Comparison of ENCODE assay signal across 8 mouse cellular contexts in genomic region chr1:151571838-151572578, GRCm38 (mm10). TPM values are rescaled to one million over a fixed set of nuclear protein-coding genes. Genes with fewer than 3 reads are reported as not detected.
DNase-seq lines count a peak whose midpoint lies in the region; ATAC-seq lines count a peak whose summit lies in the region.

No protein-coding gene starts in this region.

- DNase-seq in lung, postnatal 4 days = no peak
- no peak for DNase-seq in forebrain, embryonic 10.5 days (ENCODE audit: extremely low spot score, low spot score)
- DNase-seq in spleen, adult 12 weeks (ENCODE audit: low spot score) = no peak
- no peak for DNase-seq in cerebellum, postnatal 14 days
- no peak for DNase-seq in urinary bladder, postnatal 25 days (ENCODE audit: low spot score)

- ATAC-seq in lung, embryonic 15.5 days (ENCODE audit: borderline replicate concordance, extremely low read depth, low FRiP score, low TSS enrichment) = no peak
- ATAC-seq in limb, embryonic 13.5 days (ENCODE audit: low FRiP score, low read depth) = no peak
- ATAC-seq in neutrophil, adult 5-6 weeks (ENCODE audit: extremely low read depth, insufficient number of reproducible peaks, low FRiP score, poor library complexity, severe bottlenecking) = 0 out of 2 replicates have a peak, but pooled peaks have one; percentile 13

- peak overlapping the region; percentile 94 for H3K4me2 ChIP-seq in lung, embryonic 15.5 days
- H3K4me2 ChIP-seq in limb, embryonic 13.5 days (replicated peaks) = peak overlapping the region; percentile 90

- H3K36me3 ChIP-seq in lung, embryonic 15.5 days = no peaks in the 10 kb centered on the region
- no peaks in the 10 kb centered on the region for H3K36me3 ChIP-seq in forebrain, embryonic 10.5 days (replicated peaks)
- H3K36me3 ChIP-seq in limb, embryonic 13.5 days = no peaks in the 10 kb centered on the region

- WGBS in lung, embryonic 15.5 days = 19% methylated on average over 10 of the region's 10 CpGs
- 23% methylated on average over 10 of the region's 10 CpGs for WGBS in forebrain, embryonic 10.5 days
- WGBS in limb, embryonic 13.5 days = 25% methylated on average over 10 of the region's 10 CpGs

- peaks cover 18% of the 10 kb centered on the region for H3K4me1 ChIP-seq in lung, embryonic 15.5 days
- peaks cover 22% of the 10 kb centered on the region for H3K4me1 ChIP-seq in forebrain, embryonic 10.5 days
- H3K4me1 ChIP-seq in limb, embryonic 13.5 days = peaks cover 17% of the 10 kb centered on the region

- H3K9ac ChIP-seq in lung, embryonic 15.5 days = peak overlapping the region; percentile 52; the same call in 1 of the 2 replicates
- peak overlapping the region; percentile 66 for H3K9ac ChIP-seq in limb, embryonic 13.5 days

- 0 out of 2 replicates have a peak overlapping the region, but pooled peaks have one; percentile 5 for H3K27ac ChIP-seq in lung, embryonic 15.5 days
- 0 out of 2 replicates have a peak overlapping the region, but pooled peaks have one; percentile 41 for H3K27ac ChIP-seq in forebrain, embryonic 10.5 days
- no peak overlapping the region for H3K27ac ChIP-seq in limb, embryonic 13.5 days

- H3K9me3 ChIP-seq in lung, embryonic 15.5 days = no peaks in the 10 kb centered on the region
- no peaks in the 10 kb centered on the region for H3K9me3 ChIP-seq in forebrain, embryonic 10.5 days
- no peaks in the 10 kb centered on the region for H3K9me3 ChIP-seq in limb, embryonic 13.5 days

- H3K4me3 ChIP-seq in lung, embryonic 15.5 days = peak overlapping the region; percentile 56
- H3K4me3 ChIP-seq in forebrain, embryonic 10.5 days = peak overlapping the region; percentile 51
- peak overlapping the region; percentile 54 for H3K4me3 ChIP-seq in limb, embryonic 13.5 days

- peaks cover 20% of the 10 kb centered on the region; the same call in 1 of the 2 replicates for H3K27me3 ChIP-seq in lung, embryonic 15.5 days
- peaks cover 53% of the 10 kb centered on the region for H3K27me3 ChIP-seq in forebrain, embryonic 10.5 days (ENCODE audit: poor library complexity, severe bottlenecking)
- peaks cover 39% of the 10 kb centered on the region for H3K27me3 ChIP-seq in limb, embryonic 13.5 days

RNA-seq across cellular contexts. Expression of gene Fam129a, which starts 1.0 kb away (rescaled TPM):
- polyA plus RNA-seq in lung, embryonic 15.5 days (2015; fragmentation: Nextera tagmentation; extraction: Ambion mirVana) = 10.4 and 11.4 TPM in 2 replicates
- polyA plus RNA-seq in forebrain, embryonic 10.5 days (2016; fragmentation: Nextera tagmentation; extraction: Ambion mirVana) = 0.46 and 0.59 TPM in 2 replicates
- polyA plus RNA-seq in limb, embryonic 13.5 days (2015; fragmentation: Nextera tagmentation; extraction: Ambion mirVana) = 8.6 and 11.1 TPM in 2 replicates
- total RNA-seq in neutrophil, adult 5-6 weeks (2017) = 121 and 130 TPM in 2 replicates
